Mouse (Mus musculus): Measurements from ENCODE around the gene Susd6.

The Susd6 gene

GRCm38 (mm10) chr12:80928881-80929280, 138.6 kb downstream of the Susd6 start:
- no peak for DNase-seq (ENCODE audit: low read depth, low spot score)

GRCm38 (mm10) chr12:80930141-80930540, 139.8 kb downstream of the Susd6 start:
- DNase-seq (ENCODE audit: low read depth, low spot score), result no peak

Measured in 3T3-L1 (cell line).